Mouse (Mus musculus): ENCODE data around the gene Mov10.
"Not testable (repeated sequence)": the region's sequence is repeated elsewhere in the genome, so short reads cannot be mapped to it uniquely, and the experiment has no call there.

DNA sequence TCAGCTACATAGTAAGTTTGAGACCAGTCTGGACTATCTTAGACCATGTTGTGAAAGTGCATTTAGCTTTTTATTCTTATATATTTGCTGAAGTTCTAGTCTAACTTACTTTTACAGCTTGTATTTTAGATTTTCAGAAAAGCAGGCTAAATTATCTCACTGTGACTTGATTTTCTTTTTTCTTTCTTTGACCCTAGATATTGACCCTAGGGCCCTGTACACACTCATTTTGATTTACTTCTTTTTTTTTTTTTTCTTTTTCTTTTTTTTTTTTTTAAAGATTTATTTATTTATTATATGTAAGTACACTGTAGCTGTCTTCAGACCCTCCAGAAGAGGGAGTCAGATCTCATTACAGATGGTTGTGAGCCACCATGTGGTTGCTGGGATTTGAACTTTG, 48.3 kb upstream of the Mov10 start:
- TF ChIP-seq CTCF, EP300 (IDR thresholded peaks at IDR 0.05; ENCODE audit: low read depth): not testable (repeated sequence)
